Mouse (Mus musculus): Measurements from ENCODE around the gene Ugt2b34.

- TF ChIP-seq CHD2 (IDR thresholded peaks at IDR 0.05; ENCODE audit: low read depth, low read length) (no peak), ZC3H11A (IDR thresholded peaks at IDR 0.05; ENCODE audit: borderline replicate concordance, low read depth, low read length) (peak; percentile 81; the same call in 1 of the 2 replicates)
Measured at GRCm38 (mm10) chr5:86850104-86850503, 56.6 kb downstream of the Ugt2b34 start.
